Mouse (Mus musculus) right cerebral cortex, adult 2 months (tissue): ENCODE data around the gene Ifna14.
A peak's percentile ranks its signal among the peaks of the same experiment; 100 is the strongest.
"Not testable (repeated sequence)": the region's sequence is repeated elsewhere in the genome, so short reads cannot be mapped to it uniquely, and the experiment has no call there.

Experiments used
- DNase-seq, 2 experiments: peaks; one replicate each; pipeline ENCODE4 v3.0.0; 2021 to 2022; ENCODE audit warnings: low spot score in 2 of 2

Ifna14 gene

GRCm38 (mm10) chr4:88571698-88572097, at the start of gene Ifna14:
Ifna14 (minus strand) TSS chr4:88571798.
- DNase-seq, result no peak

- no peak for DNase-seq
Measured at GRCm38 (mm10) chr4:88603276-88603675, 31.7 kb upstream of the Ifna14 start, which contains the start of gene Ifna12. Ifna12 (minus strand) TSS chr4:88603376.

- DNase-seq, result no peak
Measured at GRCm38 (mm10) chr4:88592285-88592684, 20.7 kb upstream of the Ifna14 start, which contains the start of gene Ifna9. Ifna9 (minus strand) TSS chr4:88592385.

- no peak for DNase-seq
Measured at GRCm38 (mm10) chr4:88561791-88562190, 9.8 kb downstream of the Ifna14 start.

- not testable (repeated sequence) for DNase-seq
Measured at GRCm38 (mm10) chr4:88558145-88558544, 13.5 kb downstream of the Ifna14 start, which contains the start of gene Ifna15. Ifna15 (minus strand) TSS chr4:88558245.

GRCm38 (mm10) chr4:88550161-88550945, 21.2 kb downstream of the Ifna14 start:
- peak; percentile 62 to 74 for DNase-seq

GRCm38 (mm10) chr4:88547986-88548385, 23.6 kb downstream of the Ifna14 start:
- no peak for DNase-seq

- peak in 1 of 2 experiments; percentile 20 for DNase-seq
Measured at GRCm38 (mm10) chr4:88543649-88544234, 27.9 kb downstream of the Ifna14 start.

- no peak for DNase-seq
Measured at GRCm38 (mm10) chr4:88537328-88537727, 34.3 kb downstream of the Ifna14 start.

- no peak for DNase-seq
Measured at GRCm38 (mm10) chr4:88536640-88537039, 35.0 kb downstream of the Ifna14 start.

GRCm38 (mm10) chr4:88535742-88536141, 35.9 kb downstream of the Ifna14 start:
- no peak for DNase-seq

GRCm38 (mm10) chr4:88534903-88535302, 36.7 kb downstream of the Ifna14 start:
- no peak for DNase-seq

GRCm38 (mm10) chr4:88533499-88533898, 38.1 kb downstream of the Ifna14 start:
- no peak for DNase-seq

GRCm38 (mm10) chr4:88530892-88531291, 40.7 kb downstream of the Ifna14 start:
- no peak for DNase-seq

GRCm38 (mm10) chr4:88530271-88530670, 41.3 kb downstream of the Ifna14 start:
- no peak for DNase-seq

- DNase-seq, result no peak
Measured at GRCm38 (mm10) chr4:88526379-88527049, 45.1 kb downstream of the Ifna14 start.

- no peak for DNase-seq
Measured at GRCm38 (mm10) chr4:88525393-88525792, 46.2 kb downstream of the Ifna14 start.

- no peak for DNase-seq
Measured at GRCm38 (mm10) chr4:88523241-88523640, 48.4 kb downstream of the Ifna14 start.

- no peak for DNase-seq
Measured at GRCm38 (mm10) chr4:88522674-88523073, 48.9 kb downstream of the Ifna14 start, which contains the start of gene Ifnb1. Ifnb1 (minus strand) TSS chr4:88522774.
